Mouse (Mus musculus): ENCODE data around the gene Ppt1. TPM values are rescaled to one million over a fixed set of nuclear protein-coding genes. Genes with fewer than 3 reads are reported as not detected.

Ppt1 gene
- polyA plus RNA-seq, 1 experiment from 2014 or later = 91.8 TPM

DNA sequence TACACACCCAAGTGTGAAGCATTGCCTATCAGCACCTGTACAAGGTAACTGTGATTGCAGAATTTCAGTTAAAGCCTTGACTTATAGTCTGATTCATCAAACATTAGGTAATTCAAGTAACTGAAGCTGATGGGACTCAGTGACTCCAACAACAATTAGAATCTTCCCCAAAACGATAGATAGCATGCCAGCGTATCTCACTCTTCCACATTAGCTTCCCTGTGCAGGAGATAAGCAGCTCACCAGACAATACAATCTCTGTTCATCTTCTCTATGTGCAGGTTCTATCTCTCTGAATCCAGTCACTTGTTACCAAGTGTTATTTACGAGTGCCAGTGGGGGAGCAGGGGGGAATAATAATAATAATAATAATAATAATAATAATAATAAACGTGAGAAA, 37.5 kb downstream of the Ppt1 start:
- ATAC-seq = no peak
- H3K4me2 ChIP-seq (ENCODE audit: low read length) = no peak overlapping the region
- H3K27me3 ChIP-seq (ENCODE audit: control insufficient read depth, insufficient read depth, low read depth, low read length) = no peaks in the 10 kb centered on the region
- no peak overlapping the region for H3K9ac ChIP-seq (ENCODE audit: low read depth, low read length)
- H3K9me3 ChIP-seq (replicated peaks; ENCODE audit: control insufficient read depth, low read length, poor library complexity, severe bottlenecking) = no peaks in the 10 kb centered on the region
- H3K27ac ChIP-seq (ENCODE audit: low read length) = no peak overlapping the region
- H3K36me3 ChIP-seq (ENCODE audit: control insufficient read depth, insufficient read depth, low read length) = peaks cover 22% of the 10 kb centered on the region
- WGBS = 89% methylated on average over 4 of the region's 4 CpGs
- no peaks in the 10 kb centered on the region for H3K4me1 ChIP-seq (ENCODE audit: control insufficient read depth, insufficient read depth, low read length)
- no peak overlapping the region for H3K4me3 ChIP-seq (ENCODE audit: low read depth, low read length)

DNA sequence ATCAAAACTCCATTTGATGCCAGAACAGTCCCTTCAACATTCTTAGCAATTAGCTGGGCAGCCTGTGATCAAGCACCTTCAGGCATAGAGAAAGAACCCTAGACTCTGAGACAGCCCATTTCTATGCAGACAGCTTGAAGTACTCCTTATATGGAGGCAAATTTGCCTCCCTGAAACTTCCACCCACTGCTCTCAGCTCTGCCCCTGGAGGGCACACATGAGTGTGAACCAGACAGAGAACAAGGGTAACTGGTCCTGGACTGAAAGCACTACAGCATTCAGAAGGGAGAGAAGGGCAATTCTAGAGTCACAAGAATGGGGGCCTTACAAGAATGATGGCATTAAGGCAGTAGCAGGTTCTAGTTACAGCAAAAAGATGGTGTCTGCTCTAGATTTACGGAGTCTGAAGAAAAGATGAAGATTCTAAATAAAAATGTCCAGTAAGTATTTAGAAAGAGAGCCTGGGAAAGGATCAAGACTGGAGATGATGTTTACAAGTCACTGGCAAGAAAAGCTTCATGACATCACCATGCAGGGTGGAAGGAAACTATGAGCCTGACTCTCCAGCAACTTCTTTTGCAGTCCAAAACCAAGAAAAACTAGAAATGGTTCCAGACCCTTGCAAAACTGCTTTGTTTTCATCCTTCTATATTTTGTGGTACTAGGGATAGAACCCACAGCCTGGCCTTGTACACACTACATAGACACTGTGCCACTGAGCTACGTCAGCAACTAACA, 42.5 kb downstream of the Ppt1 start:
- no peaks in the 10 kb centered on the region for H3K9me3 ChIP-seq (replicated peaks; ENCODE audit: control insufficient read depth, low read length, poor library complexity, severe bottlenecking)
- H3K4me1 ChIP-seq (ENCODE audit: control insufficient read depth, insufficient read depth, low read length) = peaks cover 8% of the 10 kb centered on the region
- no peak overlapping the region for H3K4me3 ChIP-seq (ENCODE audit: low read depth, low read length)
- WGBS = 98% methylated on average over 2 of the region's 2 CpGs
- H3K9ac ChIP-seq (ENCODE audit: low read depth, low read length) = no peak overlapping the region
- ATAC-seq = no peak
- H3K27me3 ChIP-seq (ENCODE audit: control insufficient read depth, insufficient read depth, low read depth, low read length) = no peaks in the 10 kb centered on the region
- H3K27ac ChIP-seq (ENCODE audit: low read length) = no peak overlapping the region
- H3K4me2 ChIP-seq (ENCODE audit: low read length) = no peak overlapping the region
- H3K36me3 ChIP-seq (ENCODE audit: control insufficient read depth, insufficient read depth, low read length) = no peaks in the 10 kb centered on the region

DNA sequence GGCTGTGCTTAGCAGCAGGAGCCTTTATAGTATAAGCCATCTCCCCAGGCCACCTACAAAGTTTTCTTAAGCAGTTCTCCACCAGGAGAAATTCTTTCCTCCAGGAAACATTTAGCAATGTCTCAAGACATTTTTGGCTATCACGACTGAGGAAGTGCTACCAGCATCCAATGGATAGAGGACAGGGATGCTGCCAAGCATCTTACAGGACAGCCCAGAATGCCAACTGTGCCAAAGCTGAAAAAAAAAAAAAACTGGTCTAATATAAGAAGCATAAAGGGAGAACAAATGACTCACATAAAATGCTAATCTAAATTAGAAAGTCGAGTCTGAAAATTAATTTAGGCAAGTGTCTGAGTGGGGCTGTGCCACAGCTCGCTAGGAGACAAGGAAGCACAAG, 46.5 kb downstream of the Ppt1 start:
- Histone ChIP-seq H3K36me3 (ENCODE audit: control insufficient read depth, insufficient read depth, low read length) (no peaks in the 10 kb centered on the region), H3K4me1 (ENCODE audit: control insufficient read depth, insufficient read depth, low read length) (peaks cover 30% of the 10 kb centered on the region), H3K9ac (ENCODE audit: low read depth, low read length) (no peak overlapping the region), H3K4me3 (ENCODE audit: low read depth, low read length) (no peak overlapping the region), H3K4me2 (ENCODE audit: low read length) (no peak overlapping the region), H3K9me3 (replicated peaks; ENCODE audit: control insufficient read depth, low read length, poor library complexity, severe bottlenecking) (no peaks in the 10 kb centered on the region), H3K27ac (ENCODE audit: low read length) (no peak overlapping the region), H3K27me3 (ENCODE audit: control insufficient read depth, insufficient read depth, low read depth, low read length) (no peaks in the 10 kb centered on the region)
- no peak for ATAC-seq
- 79% methylated on average over 3 of the region's 3 CpGs for WGBS

DNA sequence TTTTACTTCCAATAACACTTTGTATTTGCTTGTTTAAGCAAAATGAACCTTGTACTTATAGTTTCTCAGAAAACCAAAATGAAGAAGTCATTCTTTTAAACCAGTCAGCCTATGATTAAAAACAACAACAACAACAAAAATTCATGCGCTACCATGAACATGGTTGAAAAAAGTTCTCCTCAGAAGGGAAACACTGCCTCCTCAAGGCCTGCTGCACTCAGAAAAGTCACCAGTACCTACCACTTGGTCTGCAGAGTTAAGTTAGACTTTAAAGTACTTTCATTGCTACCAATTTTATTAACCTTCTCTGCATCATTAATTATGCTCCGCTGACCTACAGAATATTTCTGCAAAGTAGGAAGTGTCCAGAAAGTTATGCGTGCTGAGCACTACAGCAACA, 47.3 kb downstream of the Ppt1 start:
- Histone ChIP-seq H3K27ac (ENCODE audit: low read length) (no peak overlapping the region), H3K4me1 (ENCODE audit: control insufficient read depth, insufficient read depth, low read length) (peaks cover 30% of the 10 kb centered on the region), H3K9ac (ENCODE audit: low read depth, low read length) (no peak overlapping the region), H3K27me3 (ENCODE audit: control insufficient read depth, insufficient read depth, low read depth, low read length) (no peaks in the 10 kb centered on the region), H3K36me3 (ENCODE audit: control insufficient read depth, insufficient read depth, low read length) (no peaks in the 10 kb centered on the region), H3K9me3 (replicated peaks; ENCODE audit: control insufficient read depth, low read length, poor library complexity, severe bottlenecking) (no peaks in the 10 kb centered on the region), H3K4me3 (ENCODE audit: low read depth, low read length) (no peak overlapping the region), H3K4me2 (ENCODE audit: low read length) (no peak overlapping the region)
- 89% methylated on average over 3 of the region's 3 CpGs for WGBS
- ATAC-seq = no peak

DNA sequence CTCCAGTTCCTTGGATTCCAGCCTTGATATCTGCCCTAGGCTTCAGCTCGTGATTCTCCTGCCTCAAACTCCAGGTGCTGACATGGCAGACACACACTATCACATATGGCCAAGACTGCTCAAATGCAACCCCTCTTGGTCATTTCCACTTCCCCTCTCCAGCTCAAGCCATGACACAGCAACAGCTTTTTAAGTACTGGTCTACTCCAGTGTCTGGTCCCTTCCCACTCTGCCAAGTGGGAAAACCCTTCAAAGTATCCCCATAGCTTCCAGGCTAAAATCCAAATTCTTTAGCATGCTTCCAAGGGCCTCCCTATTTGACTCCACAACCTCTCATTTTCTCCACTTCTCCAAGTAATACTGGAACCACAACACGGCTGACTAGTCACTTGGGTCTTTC, 48.0 kb downstream of the Ppt1 start:
- no peak for ATAC-seq
- H3K9ac ChIP-seq (ENCODE audit: low read depth, low read length) = peak overlapping the region; percentile 32; the same call in 1 of the 2 replicates
- H3K27me3 ChIP-seq (ENCODE audit: control insufficient read depth, insufficient read depth, low read depth, low read length) = no peaks in the 10 kb centered on the region
- WGBS = 75% methylated on average over 2 of the region's 2 CpGs
- H3K9me3 ChIP-seq (replicated peaks; ENCODE audit: control insufficient read depth, low read length, poor library complexity, severe bottlenecking) = no peaks in the 10 kb centered on the region
- no peak overlapping the region; the same call in 1 of the 2 replicates for H3K4me3 ChIP-seq (ENCODE audit: low read depth, low read length)
- peak overlapping the region; percentile 55 for H3K4me2 ChIP-seq (ENCODE audit: low read length)
- no peak overlapping the region for H3K27ac ChIP-seq (ENCODE audit: low read length)
- no peaks in the 10 kb centered on the region for H3K36me3 ChIP-seq (ENCODE audit: control insufficient read depth, insufficient read depth, low read length)
- H3K4me1 ChIP-seq (ENCODE audit: control insufficient read depth, insufficient read depth, low read length) = peaks cover 30% of the 10 kb centered on the region

DNA sequence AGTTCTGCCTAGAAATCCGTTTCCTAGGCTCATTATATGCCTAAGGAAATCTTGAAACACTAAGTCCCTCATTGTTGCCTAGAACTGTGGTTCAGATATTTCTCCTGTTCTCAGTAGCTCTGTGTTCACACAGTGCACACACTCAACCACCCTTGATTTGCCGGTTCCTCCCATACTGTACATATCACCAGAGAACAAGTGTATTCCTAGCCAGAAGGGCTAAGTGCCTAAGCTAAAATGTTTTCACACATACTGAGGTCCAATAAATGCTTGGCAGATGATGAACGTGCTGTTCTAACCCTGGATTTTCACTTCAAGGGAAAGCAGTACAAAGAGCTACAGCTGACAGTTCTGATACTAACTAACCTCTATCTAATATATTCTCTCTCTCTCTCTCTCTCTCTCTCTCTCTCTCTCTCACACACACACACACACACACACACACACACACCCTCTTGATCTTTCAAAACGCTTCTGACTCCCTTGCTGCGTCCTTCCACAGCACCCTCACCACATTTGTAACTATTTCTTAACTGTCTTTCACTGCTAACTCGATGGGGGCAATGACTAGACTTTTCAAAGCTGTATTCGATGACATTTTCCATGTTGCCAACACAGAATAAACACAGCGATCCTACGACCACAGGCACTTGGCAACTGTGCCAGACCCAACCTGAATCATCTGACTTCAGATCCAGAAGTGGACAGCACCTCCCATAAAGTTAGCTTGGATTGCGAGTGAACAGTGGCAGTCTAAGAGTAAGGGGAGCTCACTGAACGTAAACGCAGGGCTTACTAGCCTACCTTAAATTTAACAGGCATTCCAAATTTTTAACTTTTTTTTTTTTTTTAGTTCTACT, 48.7 kb downstream of the Ppt1 start:
- ATAC-seq = no peak

DNA sequence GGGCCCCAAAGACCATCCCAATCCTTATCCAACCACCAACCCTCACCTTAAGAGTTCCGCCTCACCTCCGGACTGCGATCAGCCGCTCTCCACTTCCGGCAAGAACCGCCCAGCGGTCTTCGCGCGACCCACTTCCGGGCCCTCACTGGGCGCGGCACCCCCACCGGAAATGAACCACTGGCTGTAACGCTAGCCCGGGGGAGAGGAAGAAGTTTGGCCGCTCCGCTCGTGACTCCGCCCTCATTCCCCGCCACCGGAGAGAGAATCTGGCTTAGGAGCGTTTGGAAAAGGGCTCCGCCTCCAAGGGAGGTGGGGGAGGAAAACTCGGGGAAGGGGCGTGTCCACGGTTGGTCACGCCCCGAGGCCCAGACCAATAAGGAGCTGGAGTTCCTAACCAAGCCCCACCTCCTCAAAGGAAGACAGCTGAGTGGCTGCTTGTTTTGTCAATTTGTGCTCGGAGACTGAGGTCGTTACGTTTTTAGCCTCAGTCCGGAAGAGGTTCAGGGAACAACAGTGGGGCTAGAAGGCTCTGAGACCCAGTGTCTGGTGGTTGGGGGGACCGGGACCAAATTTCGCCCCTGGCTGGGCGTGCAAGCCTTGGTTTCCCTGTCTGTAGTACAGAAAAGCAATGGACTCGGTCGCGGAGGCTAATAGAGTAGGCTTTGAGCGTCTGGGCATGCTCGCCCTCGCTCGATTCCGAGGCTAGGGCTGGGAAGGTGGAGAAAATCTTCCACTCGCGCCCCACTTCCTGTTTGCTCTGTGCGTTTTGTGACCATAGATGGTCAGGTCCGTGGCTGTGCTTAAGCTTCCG, 49.9 kb downstream of the Ppt1 start, which contains the start of gene Cap1:
Cap1 (minus strand) TSS at position 289 of the 811 bp plus-strand sequence.
- peak within 1 kb of the TSS; percentile 71 for H3K4me2 ChIP-seq (ENCODE audit: low read length)
- ATAC-seq = peak; percentile 96
- H3K27me3 ChIP-seq (ENCODE audit: control insufficient read depth, insufficient read depth, low read depth, low read length) = no peaks in the 10 kb centered on the region
- peak within 1 kb of the TSS; percentile 86 for H3K4me3 ChIP-seq (ENCODE audit: low read depth, low read length)
- no peaks in the 10 kb centered on the region for H3K9me3 ChIP-seq (replicated peaks; ENCODE audit: control insufficient read depth, low read length, poor library complexity, severe bottlenecking)
- no peaks in the 10 kb centered on the region for H3K36me3 ChIP-seq (ENCODE audit: control insufficient read depth, insufficient read depth, low read length)
- H3K4me1 ChIP-seq (ENCODE audit: control insufficient read depth, insufficient read depth, low read length) = peaks cover 30% of the 10 kb centered on the region
- WGBS = under 1% methylated on average over 49 of the region's 49 CpGs
- peak within 1 kb of the TSS; percentile 86 for H3K9ac ChIP-seq (ENCODE audit: low read depth, low read length)
- peak within 1 kb of the TSS; percentile 98 for H3K27ac ChIP-seq (ENCODE audit: low read length)

More for the DNA sequence above, 48.7 kb downstream of the Ppt1 start:
- Histone ChIP-seq H3K9me3 (replicated peaks; ENCODE audit: control insufficient read depth, low read length, poor library complexity, severe bottlenecking) (no peaks in the 10 kb centered on the region), H3K4me3 (ENCODE audit: low read depth, low read length) (peak overlapping the region; percentile 86), H3K36me3 (ENCODE audit: control insufficient read depth, insufficient read depth, low read length) (no peaks in the 10 kb centered on the region), H3K4me2 (ENCODE audit: low read length) (peak overlapping the region; percentile 55), H3K9ac (ENCODE audit: low read depth, low read length) (peak overlapping the region; percentile 86), H3K4me1 (ENCODE audit: control insufficient read depth, insufficient read depth, low read length) (peaks cover 30% of the 10 kb centered on the region), H3K27me3 (ENCODE audit: control insufficient read depth, insufficient read depth, low read depth, low read length) (no peaks in the 10 kb centered on the region), H3K27ac (ENCODE audit: low read length) (no peak overlapping the region)
- 47% methylated on average over 12 of the region's 12 CpGs for WGBS

DNA sequence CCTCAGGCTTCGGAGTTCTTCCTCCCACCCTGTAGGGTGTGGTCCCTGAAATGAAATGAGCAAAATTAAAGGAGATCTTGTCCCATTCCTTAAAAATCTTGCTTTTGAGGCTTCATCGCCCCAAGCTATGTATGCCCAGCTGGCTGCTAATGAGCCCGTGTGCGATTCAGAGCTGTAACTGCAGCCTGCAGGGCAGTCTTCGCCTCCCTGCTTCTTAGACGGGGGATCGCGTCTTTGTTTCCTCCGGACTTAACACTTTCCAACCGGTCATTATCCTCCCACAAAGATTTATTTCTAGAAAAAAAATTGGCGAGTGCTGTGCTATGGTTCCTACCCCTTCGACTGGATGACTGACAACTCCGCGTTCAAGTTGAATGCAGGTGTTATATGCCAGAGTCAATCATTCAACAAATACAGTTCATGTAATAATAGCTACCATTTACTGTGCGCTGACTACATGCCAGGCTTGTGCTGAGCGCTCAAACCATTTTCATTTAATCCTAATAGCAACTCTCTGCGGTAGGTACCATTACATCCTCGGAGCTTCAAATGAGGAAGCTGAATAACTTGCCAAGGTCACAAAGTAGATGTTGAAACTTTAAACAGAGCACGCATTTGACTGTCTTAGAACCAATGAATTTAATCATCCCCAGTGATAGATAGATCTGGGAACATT, 50.7 kb downstream of the Ppt1 start:
- H3K9me3 ChIP-seq (replicated peaks; ENCODE audit: control insufficient read depth, low read length, poor library complexity, severe bottlenecking) = no peaks in the 10 kb centered on the region
- peaks cover 30% of the 10 kb centered on the region for H3K4me1 ChIP-seq (ENCODE audit: control insufficient read depth, insufficient read depth, low read length)
- peak overlapping the region; percentile 98 for H3K27ac ChIP-seq (ENCODE audit: low read length)
- peak overlapping the region; percentile 71 for H3K4me2 ChIP-seq (ENCODE audit: low read length)
- no peaks in the 10 kb centered on the region for H3K36me3 ChIP-seq (ENCODE audit: control insufficient read depth, insufficient read depth, low read length)
- H3K9ac ChIP-seq (ENCODE audit: low read depth, low read length) = peak overlapping the region; percentile 86
- 2% methylated on average over 19 of the region's 19 CpGs for WGBS
- ATAC-seq = peak; percentile 24
- no peaks in the 10 kb centered on the region for H3K27me3 ChIP-seq (ENCODE audit: control insufficient read depth, insufficient read depth, low read depth, low read length)
- H3K4me3 ChIP-seq (ENCODE audit: low read depth, low read length) = peak overlapping the region; percentile 86

All from midbrain, embryonic 16.5 days (tissue).